Mouse (Mus musculus) stomach, embryonic 14.5 days (tissue): ENCODE data around the gene Pheta2. TPM values are rescaled to one million over a fixed set of nuclear protein-coding genes. Genes with fewer than 3 reads are reported as not detected.

Experiments used
- ATAC-seq: fragments of 200-750 bp; cut with Nextera tagmentation; 2 replicates; pipeline ENCODE4 v1.8.0; 2017; ENCODE audit warnings: low read depth, moderate TSS enrichment; ENCODE audit not compliant: insufficient number of reproducible peaks, insufficient read depth, low FRiP score
- H3K27ac ChIP-seq: fragments of 300-500 bp; sonication (generic); 2 replicates; pipeline ENCODE4 v1.5.1; 2014; ENCODE audit warnings: mild to moderate bottlenecking, low read length, moderate library complexity, mixed read lengths
- H3K27me3 ChIP-seq: fragments of 300-500 bp; sonication (generic); 2 replicates; pipeline ENCODE4 v1.6.1; 2014; ENCODE audit warnings: low read length, control low read depth, mixed read lengths; ENCODE audit not compliant: control insufficient read depth, insufficient read depth
- H3K36me3 ChIP-seq: fragments of 300-500 bp; sonication (generic); 2 replicates; pipeline ENCODE4 v1.6.1; 2014; ENCODE audit warnings: mild to moderate bottlenecking, control low read depth, low read length, moderate library complexity, mixed read lengths; ENCODE audit not compliant: control insufficient read depth, insufficient read depth
- H3K4me1 ChIP-seq: fragments of 300-500 bp; sonication (generic); 2 replicates; pipeline ENCODE4 v1.6.1; 2014; ENCODE audit warnings: low read length, control low read depth, mixed read lengths; ENCODE audit not compliant: control insufficient read depth, insufficient read depth
- H3K4me2 ChIP-seq: fragments of 300-500 bp; sonication (generic); replicated peaks from 2 replicates; pipeline ENCODE4 v1.6.1; 2014; ENCODE audit warnings: low read depth, low read length, control low read depth
- H3K4me3 ChIP-seq: fragments of 300-500 bp; sonication (generic); 2 replicates; pipeline ENCODE4 v1.5.1; 2014; ENCODE audit warnings: low read depth, low read length, control low read depth
- H3K9ac ChIP-seq: fragments of 300-500 bp; sonication (generic); replicated peaks from 2 replicates; pipeline ENCODE4 v1.6.1; 2014; ENCODE audit warnings: low read depth, mild to moderate bottlenecking, control low read depth, low read length, moderate library complexity, mixed read lengths
- H3K9me3 ChIP-seq: fragments of 300-500 bp; sonication (generic); 2 replicates; pipeline ENCODE4 v1.6.1; 2016; ENCODE audit warnings: low read depth, low read length, control low read depth; ENCODE audit not compliant: control insufficient read depth
- WGBS: fragments of 180-500 bp; shearing (Covaris S2); extraction: QIAGEN DNeasy Blood & Tissue Kit; methylation state at CpG from one replicate; pipeline ENCODE4 v1.1.7; 2014; 5-methylcytosine and 5-hydroxymethylcytosine counted together
- polyA plus RNA-seq: library from polyadenylated mRNA; unstranded; fragments of >200 nt; fragmentation: Nextera tagmentation; extraction: Ambion mirVana; gene quantifications from 2 replicates; pipeline ENCODE4 v1.2.1, GENCODE M21; 2014

Pheta2 gene
- polyA plus RNA-seq, result 15.2 and 16.1 TPM in 2 replicates

DNA sequence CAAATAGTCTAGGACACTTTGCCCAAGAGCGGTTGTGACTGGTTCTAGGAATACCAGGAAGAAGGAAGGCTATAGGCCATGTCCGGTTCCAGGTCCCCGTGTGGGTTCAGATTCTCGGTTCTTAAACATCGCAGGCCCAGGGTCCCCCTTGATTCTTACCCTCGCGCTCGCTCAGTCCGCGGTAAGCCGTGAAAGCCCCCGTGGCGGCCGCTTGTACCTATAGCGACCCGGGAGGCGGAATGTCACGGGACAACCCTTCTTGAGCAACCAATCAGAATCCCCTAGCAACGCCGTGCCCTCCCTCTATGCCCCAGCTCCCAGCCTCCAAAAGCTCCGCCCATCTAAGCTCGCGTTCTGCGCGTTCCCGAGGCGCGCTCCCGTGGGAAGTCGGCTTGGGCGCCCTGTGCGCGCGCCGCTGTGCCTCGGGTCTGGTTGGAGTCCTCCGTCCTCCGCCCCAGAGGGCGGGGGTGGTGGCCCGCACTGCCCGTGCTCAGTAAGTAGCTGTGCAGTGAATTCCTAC, at the start of gene Pheta2, which contains the start of the genes Naga and Smdt1:
Gene Pheta2, plus strand, starts transcription at position 350 of the 520 bp plus-strand sequence.
Gene Naga, minus strand, starts transcription at position 333 of the 520 bp plus-strand sequence.
Gene Smdt1, plus strand, starts transcription at position 367 of the 520 bp plus-strand sequence.
- ATAC-seq, result peak; percentile 87
- Histone ChIP-seq H3K4me3 (peak within 1 kb of the TSS; percentile 49), H3K9me3 (no peaks in the 10 kb centered on the region), H3K9ac (peak within 1 kb of the TSS; percentile 49), H3K4me1 (peaks cover 30% of the 10 kb centered on the region), H3K36me3 (peaks cover 16% of the 10 kb centered on the region), H3K27ac (peak within 1 kb of the TSS; percentile 21; the same call in 1 of the 2 replicates), H3K4me2 (peak within 1 kb of the TSS; percentile 83), H3K27me3 (no peaks in the 10 kb centered on the region)
- WGBS, result under 1% methylated on average over 41 of the region's 41 CpGs

DNA sequence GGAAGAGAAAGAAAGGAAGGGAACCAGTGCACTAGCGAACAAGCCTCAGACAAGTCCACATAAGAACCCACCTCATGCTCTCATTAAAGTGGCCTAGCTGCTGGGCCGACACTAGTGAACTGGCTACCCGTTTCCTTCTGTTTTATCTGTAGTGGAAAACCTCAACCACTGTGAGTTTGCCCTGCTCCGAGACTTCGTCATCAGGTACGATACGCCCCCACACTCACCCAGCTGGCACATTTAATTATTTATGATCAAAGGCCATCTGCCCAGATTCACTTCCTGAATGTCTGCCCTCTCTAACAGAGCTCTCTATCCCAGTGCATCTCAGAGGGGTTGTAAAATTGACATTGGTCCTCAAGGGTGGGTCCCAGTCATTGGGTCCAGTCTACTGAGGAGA, 48.5 kb upstream of the Pheta2 start:
- ATAC-seq, result no peak
- no peak overlapping the region for H3K9ac ChIP-seq
- no peak overlapping the region for H3K4me3 ChIP-seq
- peaks cover 10% of the 10 kb centered on the region; the same call in 1 of the 2 replicates for H3K4me1 ChIP-seq
- H3K27me3 ChIP-seq, result no peaks in the 10 kb centered on the region
- 92% methylated on average over 7 of the region's 7 CpGs for WGBS
- no peaks in the 10 kb centered on the region for H3K9me3 ChIP-seq
- no peak overlapping the region for H3K4me2 ChIP-seq
- no peaks in the 10 kb centered on the region; the same call in 1 of the 2 replicates for H3K36me3 ChIP-seq
- no peak overlapping the region for H3K27ac ChIP-seq

DNA sequence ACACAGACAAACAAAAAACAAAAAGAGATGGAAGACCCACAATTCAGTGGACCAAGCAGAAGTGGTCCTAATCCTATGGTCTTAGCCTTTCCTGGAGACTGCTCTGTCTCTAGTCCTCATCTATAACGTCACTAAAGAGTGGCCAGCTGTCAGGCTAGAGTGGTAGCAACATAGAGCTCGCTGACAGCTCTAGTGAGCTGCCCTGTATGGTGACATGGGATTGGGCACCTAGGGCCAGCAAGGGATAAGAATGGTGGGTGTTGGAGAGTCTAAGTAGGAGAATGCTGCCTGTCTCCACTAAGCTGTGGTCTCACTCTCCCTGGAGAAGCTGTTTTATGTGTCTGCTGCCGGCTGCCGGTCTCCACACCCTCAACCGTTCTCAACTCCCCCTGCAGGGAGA, 45.9 kb upstream of the Pheta2 start:
- no peaks in the 10 kb centered on the region for H3K9me3 ChIP-seq
- no peak for ATAC-seq
- 20% methylated on average over 5 of the region's 5 CpGs for WGBS
- no peaks in the 10 kb centered on the region for H3K27me3 ChIP-seq
- peaks cover 10% of the 10 kb centered on the region; the same call in 1 of the 2 replicates for H3K4me1 ChIP-seq
- peak overlapping the region; percentile 5; the same call in 1 of the 2 replicates for H3K4me2 ChIP-seq
- H3K27ac ChIP-seq, result no peak overlapping the region
- H3K4me3 ChIP-seq, result no peak overlapping the region
- H3K9ac ChIP-seq, result no peak overlapping the region
- H3K36me3 ChIP-seq, result no peaks in the 10 kb centered on the region

DNA sequence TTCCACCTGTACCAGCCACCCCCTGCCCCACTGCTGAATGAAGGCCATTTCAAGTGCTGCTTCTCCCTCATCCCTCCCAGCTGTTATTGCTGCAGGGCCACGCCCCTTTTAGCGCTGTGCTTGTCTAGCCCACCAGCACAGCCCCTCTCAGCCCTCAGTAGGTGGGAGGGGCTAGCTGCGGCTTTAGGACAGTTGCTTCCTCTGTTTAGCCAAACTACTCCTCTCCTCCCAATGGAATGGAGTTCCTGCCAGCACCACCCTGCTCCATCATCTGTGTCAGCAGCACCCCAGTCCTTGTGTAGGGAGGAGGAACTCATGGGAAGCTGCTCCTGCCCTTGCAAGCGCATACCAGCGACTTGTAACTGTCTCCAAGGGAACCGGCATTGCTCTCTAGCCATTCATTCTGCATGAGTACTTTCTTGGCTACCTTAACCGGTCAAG, 45.5 kb upstream of the Pheta2 start:
- no peak overlapping the region for H3K9ac ChIP-seq
- H3K36me3 ChIP-seq, result no peaks in the 10 kb centered on the region
- no peaks in the 10 kb centered on the region for H3K9me3 ChIP-seq
- no peak overlapping the region for H3K4me3 ChIP-seq
- H3K4me1 ChIP-seq, result peaks cover 10% of the 10 kb centered on the region; the same call in 1 of the 2 replicates
- peak; percentile 65; the same call in 1 of the 2 replicates for ATAC-seq
- peak overlapping the region; percentile 5; the same call in 1 of the 2 replicates for H3K4me2 ChIP-seq
- H3K27me3 ChIP-seq, result no peaks in the 10 kb centered on the region
- 6% methylated on average over 7 of the region's 7 CpGs for WGBS
- H3K27ac ChIP-seq, result no peak overlapping the region

DNA sequence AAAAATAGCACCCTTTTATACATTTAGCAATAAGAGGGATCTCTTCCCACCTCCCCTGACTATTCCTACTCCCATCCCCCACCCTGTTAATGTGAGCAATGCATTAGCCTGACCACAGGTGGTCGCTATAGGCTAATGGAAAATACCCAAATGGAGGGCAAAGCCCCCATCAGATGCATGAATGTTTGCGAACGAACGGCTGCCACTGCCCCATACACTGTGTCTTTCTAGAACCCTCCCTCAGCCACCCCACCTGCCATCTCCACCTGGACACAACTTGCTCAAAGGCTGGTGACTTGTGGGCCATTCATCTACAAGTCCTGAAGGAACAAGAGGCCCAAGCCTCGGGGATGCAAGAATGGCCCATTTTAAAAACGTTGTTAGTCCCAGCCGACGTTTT, 44.7 kb upstream of the Pheta2 start:
- no peak overlapping the region for H3K27ac ChIP-seq
- no peak overlapping the region for H3K4me2 ChIP-seq
- H3K9ac ChIP-seq, result no peak overlapping the region
- H3K36me3 ChIP-seq, result no peaks in the 10 kb centered on the region
- no peaks in the 10 kb centered on the region for H3K27me3 ChIP-seq
- H3K4me1 ChIP-seq, result peaks cover 10% of the 10 kb centered on the region; the same call in 1 of the 2 replicates
- ATAC-seq, result no peak
- no peaks in the 10 kb centered on the region for H3K9me3 ChIP-seq
- H3K4me3 ChIP-seq, result no peak overlapping the region
- WGBS, result 42% methylated on average over 8 of the region's 8 CpGs

DNA sequence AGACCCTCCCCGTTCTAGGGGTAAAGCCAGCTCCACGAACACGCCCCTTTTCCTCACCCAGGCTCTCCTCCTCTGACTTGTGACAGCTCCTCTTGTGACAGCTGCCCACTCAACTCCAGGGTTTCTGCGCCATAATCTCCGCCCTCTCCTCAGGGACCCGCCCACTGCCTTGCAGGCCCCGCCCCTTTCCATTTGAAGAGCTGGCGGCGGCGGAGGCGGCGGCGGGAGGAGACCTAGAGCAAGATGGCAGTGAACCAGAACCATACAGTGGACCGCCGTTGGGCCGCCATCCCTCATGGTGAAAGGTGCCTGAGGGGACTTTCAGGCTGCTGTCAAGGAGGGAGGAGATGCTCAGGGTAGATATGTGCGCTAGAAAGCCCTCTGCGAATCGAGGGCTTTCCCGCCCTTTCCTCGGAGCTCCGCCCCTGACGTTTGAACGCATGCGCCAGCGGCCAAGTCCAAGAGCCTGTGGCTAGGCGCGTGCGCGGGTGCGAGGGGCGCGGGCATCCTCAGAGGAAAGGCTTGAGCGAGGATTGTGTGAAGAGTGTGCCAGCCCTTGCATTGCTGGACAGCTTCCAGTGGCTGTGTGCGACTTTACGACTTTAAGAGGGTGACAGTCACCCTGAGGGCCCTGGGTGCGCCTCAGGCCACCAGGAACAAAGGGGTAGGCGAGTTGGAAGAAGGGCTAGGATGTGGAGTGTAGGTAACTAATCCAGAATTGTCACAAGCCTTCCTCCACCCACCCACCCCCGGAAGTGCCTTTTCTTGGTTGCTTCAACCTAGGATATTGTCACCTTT, 39.8 kb upstream of the Pheta2 start, which contains the start of gene Wbp2nl:
Gene Wbp2nl, plus strand, starts transcription at position 191 of the 798 bp plus-strand sequence.
- Histone ChIP-seq H3K4me2 (no peak within 1 kb of the TSS; the same call in 1 of the 2 replicates), H3K36me3 (no peaks in the 10 kb centered on the region), H3K9me3 (no peaks in the 10 kb centered on the region), H3K27me3 (no peaks in the 10 kb centered on the region), H3K4me1 (peaks cover 2% of the 10 kb centered on the region; the same call in 1 of the 2 replicates), H3K27ac (no peak within 1 kb of the TSS), H3K4me3 (no peak within 1 kb of the TSS), H3K9ac (no peak within 1 kb of the TSS)
- ATAC-seq, result 0 out of 2 replicates have a peak, but pooled peaks have one; percentile 18
- 53% methylated on average over 39 of the region's 39 CpGs for WGBS

DNA sequence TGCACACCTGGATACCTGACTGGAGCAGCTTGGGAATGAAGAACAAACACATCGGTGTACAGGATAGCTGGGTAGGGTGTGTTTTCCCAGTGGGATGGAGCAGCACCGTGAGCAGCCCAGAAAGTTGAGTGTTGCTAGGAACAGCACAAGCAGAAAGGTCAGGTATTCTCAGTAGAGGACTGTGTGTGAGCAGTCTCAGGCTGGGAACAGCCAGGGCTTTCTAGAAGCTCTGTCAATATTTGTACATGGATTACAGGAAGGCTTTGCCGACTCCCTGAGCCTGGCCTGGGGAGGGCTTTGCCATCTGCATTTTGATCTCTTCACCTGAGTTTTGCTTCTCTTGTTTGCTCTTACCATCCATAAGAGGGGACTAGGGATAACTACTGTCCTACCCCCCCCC, 31.6 kb upstream of the Pheta2 start:
- Histone ChIP-seq H3K36me3 (no peaks in the 10 kb centered on the region), H3K9me3 (no peaks in the 10 kb centered on the region), H3K4me3 (no peak overlapping the region), H3K9ac (no peak overlapping the region), H3K4me1 (no peaks in the 10 kb centered on the region), H3K27ac (0 out of 2 replicates have a peak overlapping the region, but pooled peaks have one; percentile 6), H3K4me2 (no peak overlapping the region), H3K27me3 (no peaks in the 10 kb centered on the region)
- WGBS, result 58% methylated on average over 3 of the region's 3 CpGs
- ATAC-seq, result peak; percentile 94

DNA sequence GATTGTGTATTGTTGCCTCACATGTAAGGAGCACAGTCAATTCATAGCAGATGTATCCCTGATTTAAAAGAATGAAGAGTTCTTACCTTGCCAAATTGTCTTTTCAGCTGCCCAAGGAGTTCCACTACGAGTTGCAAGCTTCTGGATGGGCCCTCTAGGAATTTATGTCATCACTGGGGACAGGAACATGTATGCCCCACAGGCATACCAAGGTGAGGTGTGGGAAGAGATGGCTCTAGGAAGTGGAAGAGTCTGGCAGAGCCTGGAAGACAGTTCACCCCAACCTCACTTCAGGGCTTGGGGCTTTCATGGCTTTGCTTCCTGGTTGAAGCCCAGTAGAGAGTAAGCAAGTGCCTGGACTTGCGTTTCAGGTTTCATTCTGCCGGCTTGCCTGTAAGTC, 30.3 kb upstream of the Pheta2 start:
- Histone ChIP-seq H3K27me3 (no peaks in the 10 kb centered on the region), H3K4me1 (no peaks in the 10 kb centered on the region), H3K9me3 (no peaks in the 10 kb centered on the region), H3K4me3 (no peak overlapping the region), H3K4me2 (no peak overlapping the region), H3K36me3 (no peaks in the 10 kb centered on the region), H3K27ac (no peak overlapping the region), H3K9ac (no peak overlapping the region)
- no peak for ATAC-seq
- 67% methylated on average over 3 of the region's 3 CpGs for WGBS
